Mouse (Mus musculus) spleen, adult 12 weeks (tissue): ENCODE measurements around the gene Rab38.

ENCODE experiments used
- DNase-seq: peaks from one replicate; pipeline ENCODE4 v3.0.0; 2022; ENCODE audit warnings: low spot score

The Rab38 gene

DNA sequence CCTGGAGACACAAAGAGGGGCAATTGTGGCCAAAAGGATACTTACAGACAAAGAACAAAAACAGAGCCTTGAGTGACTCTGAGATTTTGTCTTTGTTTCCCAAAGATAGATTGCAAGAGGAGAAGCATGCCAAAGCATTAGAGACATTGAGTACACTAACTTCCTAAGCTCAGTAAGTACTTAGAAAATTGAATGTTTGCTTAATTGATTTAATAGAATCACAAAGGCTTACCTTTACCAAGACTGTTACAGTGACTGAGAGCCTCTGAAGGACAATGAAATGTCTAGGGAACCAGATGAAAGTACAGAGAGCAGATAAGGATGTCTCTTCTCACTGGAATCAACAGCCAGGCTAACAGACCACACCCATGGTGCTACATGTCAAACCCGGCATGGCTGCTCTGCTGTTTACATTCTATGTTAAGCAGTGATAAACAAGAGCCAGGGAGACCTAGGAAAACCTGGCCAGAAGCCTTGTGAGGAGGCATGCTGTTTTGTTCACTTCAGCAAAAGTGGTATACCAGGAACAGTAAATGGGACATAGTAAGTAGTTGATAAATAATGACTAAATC lies 97.1 kb downstream of the Rab38 start:
- no peak for DNase-seq

DNA sequence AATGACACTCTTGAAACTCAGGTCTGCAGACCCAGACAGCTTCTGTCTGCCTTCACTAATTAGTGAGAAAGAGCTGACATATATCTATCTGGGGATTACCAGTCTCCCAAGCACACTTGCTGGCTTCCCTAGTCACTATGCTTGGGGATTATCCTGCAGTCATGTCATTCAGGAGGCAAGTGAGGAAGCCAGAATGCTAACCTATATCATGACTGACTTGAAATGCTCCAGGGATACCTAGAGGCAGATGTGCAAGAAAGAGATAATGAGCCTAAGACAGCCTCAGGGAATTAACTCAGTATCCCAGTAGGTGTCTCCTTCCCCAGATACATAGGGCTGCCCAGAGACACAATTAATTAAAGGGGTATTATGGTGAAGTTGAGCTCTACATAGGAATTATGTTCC lies 106.1 kb downstream of the Rab38 start:
- DNase-seq = no peak

DNA sequence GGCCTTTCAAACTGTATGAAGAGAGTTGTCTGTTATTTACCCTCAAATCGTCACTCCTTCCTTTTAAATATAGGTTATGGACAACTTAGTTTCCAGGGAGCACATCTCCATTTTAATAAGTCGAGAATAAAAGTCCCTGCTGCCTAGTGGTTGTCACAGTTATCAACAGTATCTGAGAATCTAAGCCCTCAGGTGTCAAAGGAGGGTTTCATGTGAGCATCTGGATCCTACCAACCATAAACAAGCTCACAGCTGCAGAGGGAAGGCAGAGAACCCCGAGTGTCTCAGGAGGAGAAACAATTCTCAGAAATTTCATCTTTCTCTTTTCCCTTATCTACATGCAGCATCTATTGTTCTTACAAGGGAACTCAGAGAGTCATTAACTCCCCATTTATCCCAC lies 106.7 kb downstream of the Rab38 start:
- DNase-seq = no peak
